Mouse (Mus musculus) left cerebral cortex, postnatal 14 days (tissue): ENCODE measurements around the gene Tpt1. TPM values are rescaled to one million over a fixed set of nuclear protein-coding genes. Genes with fewer than 3 reads are reported as not detected.
"Not testable (repeated sequence)": the region's sequence is repeated elsewhere in the genome, so short reads cannot be mapped to it uniquely, and the experiment has no call there.

Experiments
- DNase-seq, 2 experiments: peaks; one replicate each; pipeline ENCODE4 v3.0.0; 2021 to 2022; ENCODE audit warnings: low spot score in 2 of 2, mixed read lengths in 1 of 2
- intact Hi-C: fragments of 180-260 bp; cut with DNase I; formaldehyde crosslinking; loops from one replicate; pipeline ENCODE4 v1.15.1; 2025
- long read RNA-seq, 2 experiments: library from polyadenylated mRNA; stranded (forward); transcript quantifications; one replicate each; pipeline ENCODE4 v2.0.0; 2021
- total RNA-seq, 2 experiments: library from RNA; stranded (reverse); gene quantifications; 2 replicates each; pipeline ENCODE4 v1.2.3; 2021

The Tpt1 gene
- 1,000 to 10,000 TPM; 1,045 to 1,071 TPM for total RNA-seq
- long read RNA-seq, experiment 1, transcript Tpt1-201 (6 exons, 1,169 nt) = major isoform, 221 of 249 reads
- long read RNA-seq, experiment 1, partial matches to known transcripts = 2 of 249 reads
- long read RNA-seq, experiment 1, other reads (novel, unspliced or antisense) = 22 of 249 reads
- long read RNA-seq, experiment 2, transcript Tpt1-201 (6 exons, 1,169 nt) = major isoform, 154 of 163 reads
- long read RNA-seq, experiment 2, partial matches to known transcripts = 5 of 163 reads
- long read RNA-seq, experiment 2, other reads (novel, unspliced or antisense) = 3 of 163 reads

DNA sequence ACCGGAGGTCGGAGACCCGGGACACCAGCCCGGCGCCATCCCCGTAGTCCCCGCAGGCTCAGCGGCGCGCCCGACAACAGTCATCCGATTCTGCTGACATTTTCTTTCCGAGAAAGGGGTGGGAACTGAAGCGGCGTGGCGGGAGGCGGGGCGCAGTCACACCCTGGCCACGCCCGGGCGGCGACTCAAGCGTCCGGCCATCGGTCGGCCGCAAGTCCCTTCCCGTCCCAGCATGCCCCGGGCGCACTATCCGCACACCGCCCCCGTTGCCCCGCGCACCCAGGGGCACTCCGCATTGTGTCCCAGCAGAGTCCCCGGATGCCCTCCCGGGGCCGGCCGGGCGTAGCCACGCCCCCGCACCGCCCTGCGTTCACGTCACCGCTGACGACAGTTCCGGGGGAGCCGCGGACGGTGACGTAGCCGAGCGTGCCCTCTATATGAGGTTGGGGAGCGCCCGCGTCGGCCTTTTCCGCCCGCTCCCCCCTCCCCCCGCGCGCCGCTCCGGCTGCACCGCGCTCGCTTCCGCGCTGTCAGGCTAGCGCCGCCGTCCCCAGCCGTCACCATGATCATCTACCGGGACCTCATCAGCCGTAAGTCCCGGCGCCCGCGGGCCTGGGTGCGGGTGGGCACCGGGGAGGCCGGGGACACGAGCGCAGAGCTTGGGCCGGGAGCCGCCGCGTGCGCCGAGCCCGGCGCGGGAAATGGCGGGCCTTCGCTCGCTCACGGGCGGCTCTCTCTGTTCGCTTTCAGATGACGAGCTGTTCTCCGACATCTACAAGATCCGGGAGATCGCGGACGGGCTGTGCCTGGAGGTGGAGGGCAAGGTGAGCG lies at the start of gene Tpt1:
Gene Tpt1 (plus strand): TSS at position 227 of the 831 bp plus-strand sequence.
- intact Hi-C loops = no loop called here
- DNase-seq = peak; percentile 98

DNA sequence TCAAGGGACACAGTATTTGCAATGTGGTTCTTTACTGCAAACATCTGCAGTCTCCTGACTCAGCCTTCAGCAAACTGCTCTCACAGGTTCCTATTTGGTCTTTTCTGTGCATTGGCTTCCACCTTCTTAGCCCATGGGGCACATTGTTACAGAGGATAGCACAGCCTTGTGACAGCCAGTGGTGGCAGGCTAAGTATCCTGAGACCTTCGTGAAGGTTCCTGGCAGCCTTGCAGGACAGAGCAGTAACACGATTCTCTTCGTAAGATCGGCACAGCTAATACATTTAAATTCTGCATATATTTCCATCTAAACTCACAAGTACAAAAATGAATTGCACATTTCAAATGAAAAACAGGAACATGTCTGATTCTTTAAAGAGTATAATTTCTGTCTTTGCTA lies 49.0 kb upstream of the Tpt1 start:
- intact Hi-C loops = no loop called here
- DNase-seq = no peak

DNA sequence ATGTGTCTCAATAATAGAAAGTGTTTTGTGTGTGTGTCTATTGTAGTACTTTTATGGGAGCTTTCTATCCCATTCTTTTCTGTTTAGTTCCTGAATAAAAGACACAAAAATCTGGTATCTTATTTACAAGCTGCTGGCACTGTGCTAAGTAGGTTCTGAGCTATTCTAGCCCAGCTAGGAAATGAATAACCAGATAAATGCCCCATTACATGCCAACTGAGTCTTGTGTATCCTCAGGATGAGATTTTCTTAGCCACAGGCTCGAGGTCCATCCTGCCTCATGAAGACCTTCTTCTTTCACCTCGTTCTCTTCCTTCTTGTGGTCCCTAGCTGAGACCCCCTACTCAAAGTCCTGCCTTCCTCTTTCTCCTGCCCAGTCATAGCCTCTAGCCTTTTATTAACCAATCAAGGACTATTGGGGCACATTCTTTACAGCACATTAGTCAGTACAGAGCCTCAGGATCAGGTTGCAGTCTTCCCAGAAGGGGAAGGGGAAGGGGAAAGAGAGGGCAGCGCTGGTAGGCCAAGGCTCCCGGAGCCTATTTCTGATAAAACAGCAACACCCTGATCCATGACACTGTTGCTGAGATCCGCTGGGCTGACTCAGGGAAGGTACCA lies 47.0 kb upstream of the Tpt1 start:
- DNase-seq = no peak
- intact Hi-C loops = no loop called here

- DNase-seq = no peak
- intact Hi-C loops = no loop called here
Observed at GRCm38 (mm10) chr14:75807800-75808199, 37.1 kb upstream of the Tpt1 start.

- no peak for DNase-seq
- intact Hi-C loops = no loop called here
Observed at GRCm38 (mm10) chr14:75809931-75810330, 35.0 kb upstream of the Tpt1 start.

DNA sequence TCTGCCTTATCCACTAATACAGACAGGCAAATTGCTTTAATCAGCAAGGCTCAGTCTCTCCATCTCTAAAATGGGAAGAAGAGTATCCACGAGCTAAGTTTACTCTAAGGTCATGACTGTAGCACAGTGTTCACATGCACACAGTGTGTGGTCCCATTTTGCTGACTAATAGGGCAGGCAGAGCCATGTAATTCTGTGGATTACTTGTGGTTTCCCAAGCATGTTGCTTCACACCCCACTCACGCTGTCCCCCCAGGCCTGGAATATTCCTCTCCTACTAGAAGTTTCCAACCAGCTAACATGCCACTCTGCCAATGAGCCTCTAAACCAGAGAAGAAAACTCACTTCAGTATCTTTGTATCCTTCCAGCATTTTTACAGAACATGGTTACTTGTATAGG lies 26.4 kb upstream of the Tpt1 start:
- no peak for DNase-seq
- intact Hi-C loops = no loop called here

- intact Hi-C loops = no loop called here
Observed at GRCm38 (mm10) chr14:75819341-75819740, 25.6 kb upstream of the Tpt1 start.

GRCm38 (mm10) chr14:75820007-75820406 lies 24.9 kb upstream of the Tpt1 start:
- no peak for DNase-seq
- intact Hi-C loops = no loop called here

More at GRCm38 (mm10) chr14:75819341-75819740, 25.6 kb upstream of the Tpt1 start:
- DNase-seq = no peak

GRCm38 (mm10) chr14:75826851-75827410 lies 18.0 kb upstream of the Tpt1 start:
- DNase-seq = no peak
- intact Hi-C loops = no loop called here

DNA sequence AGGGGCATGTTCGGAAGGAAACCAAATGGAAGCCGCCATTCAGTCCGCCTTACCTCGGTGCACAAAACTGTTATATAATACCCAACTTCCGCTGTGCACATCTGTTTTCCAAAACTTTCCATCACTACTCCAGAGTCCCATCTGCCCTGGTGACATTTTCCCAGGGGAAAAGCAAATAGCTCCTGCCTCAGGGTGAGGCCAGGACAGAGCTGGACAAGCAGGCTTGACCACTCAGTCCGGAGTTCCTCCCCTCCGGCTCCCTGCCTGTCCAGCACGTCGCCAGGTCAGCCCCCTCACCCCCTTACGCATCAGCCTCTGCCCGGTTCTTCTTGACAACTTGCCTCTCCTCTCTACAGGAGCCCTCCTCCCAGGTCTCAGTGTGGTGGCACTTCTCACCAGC lies 16.7 kb upstream of the Tpt1 start:
- intact Hi-C loops = no loop called here
- DNase-seq = no peak

GRCm38 (mm10) chr14:75828866-75829806 lies 15.8 kb upstream of the Tpt1 start:
- DNase-seq = peak; percentile 96 to 97
- intact Hi-C loops = no loop called here

DNA sequence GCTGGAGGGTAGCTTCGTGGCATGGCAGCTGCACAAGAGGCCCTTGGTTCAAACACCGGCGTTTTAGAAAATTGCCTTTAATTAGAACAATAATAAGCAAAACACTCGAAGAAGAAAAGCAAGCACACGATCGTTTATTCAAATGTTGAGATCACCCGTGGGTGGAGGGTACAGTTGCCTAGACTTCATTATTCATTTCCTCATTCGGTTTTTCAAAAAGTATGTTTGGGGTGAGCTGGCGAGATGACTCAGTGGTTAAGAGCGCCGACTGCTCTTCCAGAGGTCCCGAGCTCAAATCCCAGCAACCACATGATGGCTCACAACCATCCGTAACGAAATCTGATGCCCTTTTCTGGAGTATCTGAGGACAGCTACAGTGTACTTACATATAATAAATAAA lies 15.1 kb upstream of the Tpt1 start:
- DNase-seq, intact Hi-C loops: not testable (repeated sequence)

DNA sequence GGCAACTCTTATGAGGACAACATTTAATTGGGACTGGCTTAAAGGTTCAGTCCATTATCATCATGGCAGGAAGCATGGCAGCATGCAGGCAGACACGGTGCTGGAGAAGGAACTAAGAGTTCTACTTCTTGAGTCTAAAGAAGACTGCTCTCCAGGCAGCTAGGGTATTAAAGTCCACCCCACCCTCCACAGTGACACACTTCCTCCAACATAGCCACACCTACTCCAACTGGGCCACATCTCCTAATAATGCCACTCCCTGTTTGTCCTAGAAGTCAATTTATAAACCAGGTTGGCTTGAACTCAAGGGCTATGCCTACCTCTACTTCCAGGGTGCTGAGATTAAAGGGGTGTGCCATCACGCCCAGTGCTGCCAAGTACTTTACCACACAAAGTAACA lies 12.9 kb upstream of the Tpt1 start:
- intact Hi-C loops = no loop called here
- no peak for DNase-seq

DNA sequence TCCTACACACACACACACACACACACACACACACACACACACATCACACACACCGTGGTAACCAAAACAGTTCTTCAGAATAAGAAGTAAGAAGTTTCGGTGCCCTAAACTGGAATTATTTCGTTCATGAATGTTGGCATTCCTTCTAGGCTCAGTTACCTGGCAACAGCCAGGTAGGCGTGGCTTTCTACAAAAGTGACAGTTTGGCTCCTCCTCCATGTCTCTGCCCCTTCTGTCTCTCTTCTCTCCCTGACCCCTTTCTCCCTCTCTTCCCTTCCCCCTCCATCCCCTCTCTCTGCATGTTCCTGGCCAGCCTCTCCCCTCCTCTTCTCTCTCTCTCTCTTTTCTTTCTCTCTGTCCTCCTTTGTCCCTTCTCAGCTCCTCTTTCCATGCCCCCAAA lies 11.9 kb upstream of the Tpt1 start:
- intact Hi-C loops = no loop called here
- DNase-seq = no peak

GRCm38 (mm10) chr14:75833546-75834250 lies 11.2 kb upstream of the Tpt1 start:
- DNase-seq = no peak
- intact Hi-C loops = loop anchor here (2.0 kb wide), 1 partner anchor 47 kb away; the partner anchor contains the start of gene Slc25a30

DNA sequence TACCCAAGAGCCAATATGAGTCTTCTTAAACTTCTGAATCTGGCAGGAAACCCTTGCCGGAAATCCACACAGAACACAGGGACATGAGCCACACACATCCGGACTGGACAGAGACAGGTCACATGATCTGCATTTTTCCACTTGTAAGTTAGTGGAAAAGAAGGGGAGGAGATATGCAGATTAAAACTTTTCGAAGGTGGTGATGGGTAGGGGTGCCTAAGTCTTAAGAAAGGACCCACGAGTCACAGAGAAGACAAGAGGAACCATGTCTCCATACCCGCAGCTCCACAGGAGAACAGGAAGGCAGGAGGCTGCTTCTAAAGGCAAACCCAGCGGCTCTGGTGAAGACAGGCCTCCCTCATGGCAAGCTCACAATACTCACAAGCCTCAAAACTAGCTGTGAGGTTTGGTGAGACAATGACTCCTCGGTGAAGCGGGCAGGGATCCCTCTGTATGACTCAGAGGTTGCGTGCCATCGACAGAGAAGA lies 10.6 kb upstream of the Tpt1 start:
- DNase-seq = peak; percentile 47 to 78

GRCm38 (mm10) chr14:75834739-75835381 lies 10.0 kb upstream of the Tpt1 start:
- intact Hi-C loops = loop anchor here (2.0 kb wide), 1 partner anchor 48 kb away; the partner anchor contains the start of gene Slc25a30
- no peak for DNase-seq

More for the DNA sequence above, 10.6 kb upstream of the Tpt1 start:
- intact Hi-C loops = loop anchor here (2.0 kb wide), 1 partner anchor 47 kb away; the partner anchor contains the start of gene Slc25a30
